Mouse (Mus musculus) kidney, postnatal 4 days (tissue): ENCODE measurements around the gene Dcaf11.
A peak's percentile ranks its signal among the peaks of the same experiment; 100 is the strongest.

Source experiments
- DNase-seq, 2 experiments: peaks; one replicate each; pipeline ENCODE4 v3.0.0; 2021; ENCODE audit warnings: mixed read lengths in 2 of 2

Dcaf11 gene

DNA sequence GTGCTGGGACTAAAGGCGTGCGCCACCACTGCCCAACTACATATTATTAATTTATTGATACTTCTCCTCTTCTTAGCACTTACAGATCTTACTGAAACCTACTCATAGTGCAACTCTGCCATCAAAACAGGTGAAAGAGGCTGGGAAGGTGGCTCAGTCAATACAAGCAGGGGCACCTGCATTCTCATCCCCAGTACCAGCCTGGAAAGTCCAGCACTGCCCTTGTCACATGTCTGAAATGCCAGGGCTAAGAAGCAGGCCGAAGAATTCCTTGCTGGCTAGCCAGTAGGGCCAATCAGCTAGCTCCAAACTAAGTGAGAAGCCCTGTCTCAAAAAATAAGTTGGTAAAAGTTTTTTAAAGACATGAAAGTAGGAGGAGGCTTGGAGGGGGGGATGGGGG lies 2.2 kb upstream of the Dcaf11 start:
- DNase-seq: peak in 1 of 2 experiments; percentile 42

DNA sequence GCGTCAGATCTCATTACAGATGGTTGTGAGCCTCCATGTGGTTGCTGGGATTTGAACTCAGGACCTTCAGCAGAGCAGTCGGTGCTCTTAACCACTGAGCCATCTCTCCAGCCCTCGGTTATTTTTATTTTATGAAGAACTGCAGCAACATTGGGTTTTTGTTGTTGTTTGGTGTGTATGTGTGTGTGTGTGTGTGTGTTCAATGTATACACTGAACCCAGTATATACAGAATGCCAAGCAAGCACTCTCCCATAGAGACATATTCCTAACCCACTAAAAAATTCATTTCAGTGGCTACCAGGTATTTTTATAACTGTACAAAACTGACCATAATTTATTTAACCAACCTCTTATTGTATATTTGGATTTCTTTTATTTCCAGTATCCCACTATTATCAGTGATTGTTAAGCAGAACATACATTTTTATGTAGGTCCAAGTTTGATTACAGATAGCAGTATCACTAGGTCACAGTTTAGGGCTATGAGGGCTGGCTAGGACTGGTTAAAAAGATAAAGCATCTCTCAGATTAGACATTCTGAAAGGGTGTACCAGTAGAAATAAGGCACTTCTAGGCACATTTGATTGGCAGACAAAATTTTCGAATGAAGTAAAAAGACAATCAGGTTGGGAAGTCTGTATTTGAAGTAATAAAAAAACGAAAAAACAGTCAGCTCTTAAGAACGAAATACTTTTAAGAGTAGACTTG lies 912 bp upstream of the Dcaf11 start:
- DNase-seq: no peak

DNA sequence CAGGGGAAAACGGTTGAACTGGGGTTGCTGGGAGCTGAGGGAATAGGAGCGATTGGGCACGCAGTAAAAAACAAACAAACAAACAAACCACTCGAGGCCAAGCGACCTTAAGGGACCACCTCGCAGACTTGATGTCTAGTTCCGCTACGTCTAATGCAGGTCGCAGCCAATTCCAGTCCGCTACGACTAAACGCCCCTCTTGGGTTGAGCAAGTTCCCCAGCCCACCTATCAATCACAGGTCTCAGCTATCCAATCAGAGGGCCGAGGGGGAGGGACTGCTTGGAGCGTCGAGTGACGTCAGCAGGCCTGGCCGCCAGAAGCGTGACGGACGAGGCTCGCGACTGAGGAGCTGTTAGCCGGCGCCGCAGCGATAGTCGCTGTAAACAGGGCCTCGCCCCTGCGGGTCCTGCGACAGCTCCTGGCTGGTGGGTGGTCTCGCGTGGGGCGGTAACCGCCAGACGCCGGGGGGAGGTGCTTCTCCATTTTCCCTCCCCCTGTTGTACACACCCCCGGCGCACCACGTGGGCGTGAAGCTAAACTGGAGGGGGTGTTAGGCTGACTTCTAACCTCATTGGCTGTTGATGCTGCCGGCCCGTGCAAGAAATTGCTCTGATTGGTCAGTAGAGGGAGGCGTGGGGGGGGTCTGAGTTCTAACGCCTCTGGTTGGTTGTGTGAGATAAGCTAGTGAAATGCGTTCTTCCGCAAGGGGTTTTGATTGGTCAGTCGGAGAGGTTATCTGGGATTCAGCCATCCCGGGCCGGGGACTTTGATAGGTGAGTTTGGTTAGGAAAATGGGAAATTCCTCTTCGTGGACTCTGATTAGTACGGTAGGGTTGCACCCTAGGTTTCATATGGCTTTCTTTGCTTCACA lies 632 bp downstream of the Dcaf11 start, which contains the start of gene A730061H03Rik:
Gene A730061H03Rik, minus strand, starts transcription at position 205 of the 872 bp plus-strand sequence.
- DNase-seq: peak; percentile 97 to 99

GRCm38 (mm10) chr14:55561860-55562259 lies 2.1 kb downstream of the Dcaf11 start:
- peak in 1 of 2 experiments; percentile 33 for DNase-seq

DNA sequence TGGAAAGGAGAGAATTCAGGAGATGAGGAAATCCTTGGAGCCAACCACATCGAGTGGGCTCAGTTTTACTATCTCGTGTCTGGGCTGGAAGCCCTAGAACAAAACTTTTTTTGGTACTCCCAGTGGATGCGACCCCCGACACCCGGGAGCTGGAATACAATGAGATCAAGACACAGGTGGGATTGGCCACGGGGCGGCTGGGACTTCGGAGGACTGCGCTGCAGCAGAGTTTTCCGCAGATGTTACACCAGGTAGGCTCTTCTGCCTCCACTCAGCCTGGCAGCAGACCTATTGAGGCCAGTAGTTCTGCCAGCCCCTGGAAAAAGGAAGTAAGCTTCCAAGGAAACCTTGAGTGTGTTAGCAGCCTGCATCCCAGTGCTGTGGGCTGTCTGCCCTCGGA lies 3.4 kb downstream of the Dcaf11 start:
- no peak for DNase-seq

GRCm38 (mm10) chr14:55565748-55566147 lies 5.9 kb downstream of the Dcaf11 start:
- DNase-seq: no peak

GRCm38 (mm10) chr14:55567496-55567895 lies 7.7 kb downstream of the Dcaf11 start:
- no peak for DNase-seq

DNA sequence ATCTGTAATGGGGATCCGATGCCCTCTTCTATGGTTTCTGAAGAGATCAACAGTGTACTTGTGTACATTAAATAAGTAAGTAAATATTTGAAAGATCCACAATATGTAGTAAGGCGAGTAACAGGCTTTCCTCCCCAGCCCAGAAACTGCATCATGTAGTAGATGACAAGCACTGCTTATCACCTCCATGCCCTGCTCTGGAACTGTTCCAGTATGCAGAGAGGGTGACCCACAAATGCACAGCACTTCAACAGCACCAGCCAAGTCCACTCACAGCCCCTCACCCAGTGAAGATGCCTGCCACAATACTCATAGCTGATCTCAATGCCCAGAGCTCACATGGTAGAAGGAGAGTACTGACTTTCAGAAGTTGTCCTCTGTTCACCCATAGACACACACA lies 10.8 kb downstream of the Dcaf11 start:
- no peak for DNase-seq

DNA sequence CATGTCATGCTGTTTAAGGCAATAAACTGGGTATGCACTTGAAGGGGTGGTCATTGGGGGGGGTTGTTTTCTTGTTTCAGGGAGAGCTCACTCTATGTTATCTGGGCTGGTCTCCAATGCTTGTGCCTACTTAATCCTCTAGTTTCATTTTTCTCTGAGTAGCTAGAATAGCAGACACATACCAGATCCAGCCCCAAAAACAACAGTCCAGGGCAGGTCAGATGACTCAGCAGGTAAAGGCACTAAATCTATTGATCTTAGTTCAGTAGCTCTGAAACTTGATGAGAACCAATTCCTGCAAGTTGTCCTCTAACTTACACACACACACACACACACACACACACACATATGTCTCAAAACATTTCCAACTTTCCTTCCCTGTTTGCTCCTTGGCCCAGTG lies 12.0 kb downstream of the Dcaf11 start:
- DNase-seq: no peak

DNA sequence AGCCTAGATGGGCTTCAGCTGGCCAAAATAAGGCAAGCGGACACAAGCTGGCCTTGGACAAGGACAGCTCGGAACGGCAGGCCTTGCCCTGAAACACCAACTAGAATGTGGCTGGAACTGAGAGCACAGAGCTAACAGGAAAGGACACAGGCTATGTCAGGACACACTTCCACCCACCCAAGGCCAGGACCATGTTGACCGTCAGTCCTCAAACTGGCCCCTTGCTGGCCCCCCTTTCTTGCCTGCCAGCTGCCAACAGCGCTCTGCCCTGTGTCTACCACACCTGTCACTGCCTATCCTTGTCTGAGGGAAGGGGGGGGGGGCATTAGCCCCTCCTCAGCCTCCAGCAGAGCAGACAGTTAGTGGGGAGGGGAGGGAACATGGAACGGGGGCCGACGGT lies 15.5 kb downstream of the Dcaf11 start, which contains the start of gene Fitm1:
Gene Fitm1, plus strand, starts transcription at position 316 of the 400 bp plus-strand sequence.
- DNase-seq: no peak

DNA sequence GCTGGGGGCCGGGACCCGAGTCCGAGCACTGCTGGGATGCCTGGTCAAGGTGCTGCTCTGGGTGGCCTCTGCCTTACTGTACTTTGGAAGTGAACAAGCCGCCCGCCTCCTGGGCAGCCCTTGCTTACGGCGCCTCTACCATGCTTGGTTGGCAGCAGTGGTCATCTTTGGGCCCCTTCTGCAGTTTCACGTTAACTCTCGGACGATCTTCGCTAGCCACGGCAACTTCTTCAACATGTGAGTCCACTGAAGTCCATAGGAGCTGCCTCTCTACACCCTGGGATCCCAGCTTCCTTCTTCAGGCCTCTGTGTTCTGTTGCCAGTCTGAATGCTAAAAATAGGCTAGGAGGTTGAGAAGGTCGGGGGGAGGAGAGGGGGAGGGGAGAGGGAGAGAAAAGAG lies 15.9 kb downstream of the Dcaf11 start:
- peak in 1 of 2 experiments; percentile 51 for DNase-seq

GRCm38 (mm10) chr14:55576376-55576775 lies 16.6 kb downstream of the Dcaf11 start:
- peak; percentile 28 to 53 for DNase-seq

GRCm38 (mm10) chr14:55577871-55578667 lies 18.3 kb downstream of the Dcaf11 start, which contains the start of gene Psme1:
Psme1 (plus strand) TSS chr14:55578123.
- peak; percentile 87 to 91 for DNase-seq

- DNase-seq: peak; percentile 74 to 83
Observed at GRCm38 (mm10) chr14:55578668-55579269, 19.0 kb downstream of the Dcaf11 start.

GRCm38 (mm10) chr14:55579511-55580496 lies 20.0 kb downstream of the Dcaf11 start:
- no peak for DNase-seq

DNA sequence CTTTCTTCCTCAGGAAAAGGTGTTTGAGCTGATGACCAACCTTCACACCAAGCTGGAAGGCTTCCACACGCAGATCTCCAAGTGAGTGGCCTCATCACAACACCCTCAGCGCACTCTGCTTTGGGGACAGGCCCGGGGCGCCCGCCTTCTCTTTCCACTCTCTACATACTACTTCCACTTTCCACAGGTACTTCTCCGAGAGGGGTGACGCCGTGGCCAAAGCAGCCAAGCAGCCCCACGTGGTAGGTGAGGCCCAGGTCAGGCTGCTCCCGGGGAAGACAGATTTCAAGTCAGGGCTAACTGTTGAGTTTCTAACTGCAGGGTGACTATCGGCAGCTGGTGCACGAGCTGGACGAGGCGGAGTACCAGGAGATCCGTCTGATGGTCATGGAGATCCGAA lies 20.9 kb downstream of the Dcaf11 start:
- DNase-seq: no peak

- no peak for DNase-seq
Observed at GRCm38 (mm10) chr14:55581981-55582681, 22.3 kb downstream of the Dcaf11 start.

- no peak for DNase-seq
Observed at GRCm38 (mm10) chr14:55584303-55584701, 24.5 kb downstream of the Dcaf11 start.

- peak; percentile 72 to 81 for DNase-seq
Observed at GRCm38 (mm10) chr14:55584702-55585565, 25.1 kb downstream of the Dcaf11 start, which contains the start of gene Emc9. Emc9 (minus strand) TSS chr14:55585302.
